Mouse (Mus musculus) hindbrain, embryonic 16.5 days (tissue): Measurements from ENCODE around the gene Acnat1. TPM values are rescaled to one million over a fixed set of nuclear protein-coding genes. Genes with fewer than 3 reads are reported as not detected.
"Not testable (repeated sequence)": the region's sequence is repeated elsewhere in the genome, so short reads cannot be mapped to it uniquely, and the experiment has no call there.

Experiments used
- ATAC-seq: fragments of 200-750 bp; cut with Nextera tagmentation; 2 replicates; pipeline ENCODE4 v1.8.0; 2017; ENCODE audit warnings: moderate TSS enrichment, moderate library complexity
- H3K27ac ChIP-seq: fragments of 300-500 bp; sonication (generic); 2 replicates; pipeline ENCODE4 v1.5.1; 2014; ENCODE audit warnings: low read depth, mild to moderate bottlenecking, control low read depth, low read length, moderate library complexity
- H3K27me3 ChIP-seq: fragments of 300-500 bp; sonication (generic); replicated peaks from 2 replicates; pipeline ENCODE4 v1.6.1; 2014; ENCODE audit warnings: low read length; ENCODE audit not compliant: control insufficient read depth, insufficient read depth
- H3K36me3 ChIP-seq: fragments of 300-500 bp; sonication (generic); 2 replicates; pipeline ENCODE4 v1.6.1; 2014; ENCODE audit warnings: mild to moderate bottlenecking, low read length, moderate library complexity, mixed read lengths; ENCODE audit not compliant: control insufficient read depth, insufficient read depth
- H3K4me1 ChIP-seq: fragments of 300-500 bp; sonication (generic); 2 replicates; pipeline ENCODE4 v1.6.1; 2014; ENCODE audit warnings: low read depth, low read length; ENCODE audit not compliant: control insufficient read depth, insufficient read depth
- H3K4me2 ChIP-seq: fragments of 300-500 bp; sonication (generic); 2 replicates; pipeline ENCODE4 v1.6.1; 2014; ENCODE audit warnings: mild to moderate bottlenecking, low read length, control low read depth, moderate library complexity
- H3K4me3 ChIP-seq: fragments of 300-500 bp; sonication (generic); 2 replicates; pipeline ENCODE4 v1.5.1; 2014; ENCODE audit warnings: mild to moderate bottlenecking, low read length, control low read depth, moderate library complexity
- H3K9ac ChIP-seq: fragments of 300-500 bp; sonication (generic); 2 replicates; pipeline ENCODE4 v1.6.1; 2014; ENCODE audit warnings: low read depth, mild to moderate bottlenecking, control low read depth, low read length, moderate library complexity
- H3K9me3 ChIP-seq: fragments of 300-500 bp; sonication (generic); 2 replicates; pipeline ENCODE4 v1.6.1; 2014; ENCODE audit warnings: mild to moderate bottlenecking, low read length, moderate library complexity; ENCODE audit not compliant: control insufficient read depth
- WGBS: fragments of 180-500 bp; shearing (Covaris S2); extraction: QIAGEN DNeasy Blood & Tissue Kit; methylation state at CpG from one replicate; pipeline ENCODE4 v1.1.7; 2014; 5-methylcytosine and 5-hydroxymethylcytosine counted together
- polyA plus RNA-seq: library from polyadenylated mRNA; unstranded; fragments of >200 nt; fragmentation: Nextera tagmentation; extraction: Ambion mirVana; gene quantifications from 2 replicates; pipeline ENCODE4 v1.2.1, GENCODE M21; 2015

Gene Acnat1
- polyA plus RNA-seq, 1 experiment from 2014 or later = not detected

- H3K4me2 ChIP-seq = no peak within 1 kb of the TSS
- no peaks in the 10 kb centered on the region for H3K4me1 ChIP-seq
- H3K27me3 ChIP-seq = no peaks in the 10 kb centered on the region
- no peak within 1 kb of the TSS for H3K4me3 ChIP-seq
- no peaks in the 10 kb centered on the region for H3K36me3 ChIP-seq
- WGBS = 78% methylated on average over 3 of the region's 3 CpGs
- no peak within 1 kb of the TSS for H3K27ac ChIP-seq
- ATAC-seq = no peak
- no peaks in the 10 kb centered on the region for H3K9me3 ChIP-seq
- H3K9ac ChIP-seq = no peak within 1 kb of the TSS
Observed at GRCm38 (mm10) chr4:49506386-49506785, 32.7 kb upstream of the Acnat1 start, which contains the start of gene Baat. Gene Baat, minus strand, starts transcription at chr4:49506557.

DNA sequence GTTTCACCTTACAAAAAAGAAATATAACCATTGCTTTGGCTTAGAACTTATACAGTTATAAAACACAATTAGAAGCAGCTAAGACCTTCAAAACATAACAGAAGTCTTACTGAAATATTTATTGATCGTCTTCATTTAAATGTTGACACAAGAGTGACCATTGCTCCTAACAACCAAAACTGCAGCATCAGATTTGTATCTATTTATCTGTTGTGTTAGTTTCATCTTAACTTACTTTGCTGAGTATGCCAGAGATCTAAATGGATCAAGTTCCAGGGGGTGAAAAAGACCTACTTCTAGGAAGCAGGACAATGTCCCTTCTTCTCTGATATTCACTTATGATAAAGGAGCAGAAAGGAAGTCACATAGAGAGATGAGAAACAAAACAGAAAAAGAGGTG is 29.9 kb upstream of the Acnat1 start:
- WGBS = 93% methylated on average over 1 of the region's 1 CpGs
- Histone ChIP-seq H3K27ac (no peak overlapping the region), H3K27me3 (no peaks in the 10 kb centered on the region)

DNA sequence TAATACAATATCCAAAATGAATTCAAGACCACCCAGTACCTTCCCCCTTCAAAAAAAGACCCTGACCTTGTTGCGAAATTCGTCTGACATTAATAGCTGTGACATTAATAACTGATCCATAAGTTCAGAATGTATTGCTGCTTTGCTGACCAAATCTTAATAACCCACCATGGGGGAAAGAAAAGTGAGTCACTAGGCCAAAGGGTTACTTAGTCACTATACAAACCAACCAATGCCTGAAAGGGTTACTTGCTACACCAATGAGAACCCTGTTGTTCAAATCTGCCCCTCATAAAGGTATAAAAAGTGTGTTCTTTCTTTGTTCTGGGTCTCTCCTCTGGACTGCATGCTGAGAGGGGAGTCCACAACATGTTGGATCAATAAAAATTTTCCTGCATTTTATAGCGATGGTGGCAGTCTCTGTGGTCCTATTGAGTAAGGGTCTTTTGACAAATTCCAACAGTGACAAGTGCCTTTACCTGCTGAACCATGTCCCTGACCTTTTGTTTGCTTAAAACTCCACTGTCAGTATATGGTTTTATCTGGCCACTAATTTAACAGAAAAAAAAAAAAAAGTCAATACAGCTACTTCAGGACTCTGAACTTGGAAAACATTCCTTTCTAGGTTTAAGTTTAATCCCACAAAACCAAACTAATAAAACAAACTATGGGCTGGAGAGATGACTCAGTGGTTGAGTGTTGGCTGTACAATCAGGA is 12.4 kb upstream of the Acnat1 start:
- not testable (repeated sequence) for H3K36me3 ChIP-seq, H3K27ac ChIP-seq, H3K9me3 ChIP-seq, H3K4me2 ChIP-seq, H3K4me3 ChIP-seq, H3K27me3 ChIP-seq, ATAC-seq, H3K4me1 ChIP-seq, H3K9ac ChIP-seq
- 80% methylated on average over 3 of the region's 3 CpGs for WGBS

More for the DNA sequence above, 29.9 kb upstream of the Acnat1 start:
- H3K36me3 ChIP-seq = no peaks in the 10 kb centered on the region
- H3K4me1 ChIP-seq = no peaks in the 10 kb centered on the region
- no peak overlapping the region for H3K4me3 ChIP-seq
- no peaks in the 10 kb centered on the region for H3K9me3 ChIP-seq
- H3K9ac ChIP-seq = no peak overlapping the region
- ATAC-seq = no peak
- no peak overlapping the region for H3K4me2 ChIP-seq

DNA sequence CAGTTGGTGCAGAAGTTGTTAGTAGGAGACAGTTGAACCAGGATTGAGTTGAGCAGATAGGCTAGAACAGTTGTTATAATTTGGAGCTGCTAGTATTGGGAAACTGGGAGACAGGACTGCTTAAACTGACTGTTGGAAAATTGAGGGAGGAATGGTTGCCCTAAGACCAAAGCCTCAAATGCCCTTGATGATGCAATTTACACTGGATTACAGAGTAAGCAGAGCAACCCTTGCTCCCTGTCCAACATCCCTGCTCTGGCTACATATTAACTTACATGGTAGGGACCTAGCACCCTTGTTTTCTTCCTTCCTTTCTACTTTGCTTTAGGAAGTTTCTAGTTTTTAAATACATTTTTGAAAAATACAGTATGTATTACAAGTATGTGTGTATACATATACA is 11.7 kb upstream of the Acnat1 start:
- no peak overlapping the region for H3K4me3 ChIP-seq
- no peak for ATAC-seq
- H3K9ac ChIP-seq = no peak overlapping the region
- no peaks in the 10 kb centered on the region for H3K4me1 ChIP-seq
- H3K4me2 ChIP-seq = no peak overlapping the region
- no peak overlapping the region for H3K27ac ChIP-seq
- no peaks in the 10 kb centered on the region for H3K27me3 ChIP-seq
- no peaks in the 10 kb centered on the region for H3K9me3 ChIP-seq
- H3K36me3 ChIP-seq = no peaks in the 10 kb centered on the region

DNA sequence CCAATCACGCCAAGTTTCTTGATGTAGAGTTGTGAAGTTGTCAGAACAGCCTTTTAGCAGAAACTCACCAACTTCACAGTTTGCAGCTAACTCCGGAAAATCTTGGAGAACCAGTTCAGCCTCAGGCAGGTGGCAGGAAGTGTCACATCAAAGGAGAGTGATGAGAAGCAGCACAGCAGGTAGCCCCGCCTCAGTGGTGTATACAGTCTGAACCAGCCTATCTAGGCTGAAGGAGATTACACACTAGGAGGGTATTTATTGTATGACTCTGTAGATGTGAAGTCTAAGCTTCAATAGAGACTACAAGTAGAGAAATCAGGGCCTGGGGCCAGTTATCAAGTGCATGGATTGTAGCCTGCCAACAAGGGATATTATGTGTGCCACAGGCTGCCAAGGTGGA is 7.2 kb upstream of the Acnat1 start:
- H3K9ac ChIP-seq = no peak overlapping the region
- no peak overlapping the region for H3K4me2 ChIP-seq
- H3K36me3 ChIP-seq = no peaks in the 10 kb centered on the region
- H3K4me1 ChIP-seq = no peaks in the 10 kb centered on the region
- ATAC-seq = no peak
- WGBS = 62% methylated on average over 3 of the region's 3 CpGs
- no peak overlapping the region for H3K27ac ChIP-seq
- no peak overlapping the region for H3K4me3 ChIP-seq
- no peaks in the 10 kb centered on the region for H3K9me3 ChIP-seq
- no peaks in the 10 kb centered on the region for H3K27me3 ChIP-seq

DNA sequence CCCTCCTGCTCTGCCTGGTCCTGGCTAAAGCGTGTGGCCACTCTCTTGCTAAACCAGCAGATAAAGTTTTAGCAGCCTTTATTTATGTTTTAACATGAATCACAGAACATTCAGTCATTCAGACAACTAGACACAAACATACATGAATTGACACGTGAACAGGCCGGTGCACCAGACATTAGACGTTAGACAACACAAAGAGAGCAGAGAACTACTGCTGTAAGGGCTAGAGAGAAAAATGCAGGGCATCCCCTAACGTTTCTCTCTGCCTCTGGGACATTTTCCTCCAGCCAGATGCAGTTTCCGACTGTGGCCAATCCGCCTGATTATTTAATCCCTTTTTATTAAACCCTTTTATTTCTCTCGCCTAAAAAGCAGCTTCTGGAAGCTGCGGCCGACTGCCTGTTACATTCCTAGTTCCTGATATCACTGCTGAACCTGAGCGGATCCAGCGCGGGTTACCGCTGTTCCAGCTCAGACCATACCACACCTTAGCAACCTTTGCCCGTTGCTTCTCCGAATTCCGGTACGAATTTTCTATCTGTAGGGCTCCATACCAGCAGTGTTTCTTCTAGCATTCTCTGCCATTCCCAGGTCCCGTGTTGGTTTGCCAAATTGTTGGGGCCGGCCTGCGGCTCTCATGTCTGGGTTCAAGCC is 6.5 kb upstream of the Acnat1 start:
- WGBS = 25% methylated on average over 21 of the region's 21 CpGs
- ATAC-seq = no peak
- no peaks in the 10 kb centered on the region for H3K36me3 ChIP-seq

GRCm38 (mm10) chr4:49479035-49479434 is 5.3 kb upstream of the Acnat1 start:
- not testable (repeated sequence) for H3K4me1 ChIP-seq, H3K36me3 ChIP-seq, H3K4me2 ChIP-seq, H3K27ac ChIP-seq, H3K9me3 ChIP-seq, ATAC-seq, H3K9ac ChIP-seq, H3K4me3 ChIP-seq, H3K27me3 ChIP-seq
- 26% methylated on average over 2 of the region's 2 CpGs for WGBS

More for the DNA sequence above, 6.5 kb upstream of the Acnat1 start:
- Histone ChIP-seq H3K9me3 (no peaks in the 10 kb centered on the region), H3K27ac (no peak overlapping the region), H3K4me1 (no peaks in the 10 kb centered on the region), H3K4me2 (peak overlapping the region; percentile 25), H3K4me3 (no peak overlapping the region), H3K9ac (no peak overlapping the region), H3K27me3 (no peaks in the 10 kb centered on the region)

DNA sequence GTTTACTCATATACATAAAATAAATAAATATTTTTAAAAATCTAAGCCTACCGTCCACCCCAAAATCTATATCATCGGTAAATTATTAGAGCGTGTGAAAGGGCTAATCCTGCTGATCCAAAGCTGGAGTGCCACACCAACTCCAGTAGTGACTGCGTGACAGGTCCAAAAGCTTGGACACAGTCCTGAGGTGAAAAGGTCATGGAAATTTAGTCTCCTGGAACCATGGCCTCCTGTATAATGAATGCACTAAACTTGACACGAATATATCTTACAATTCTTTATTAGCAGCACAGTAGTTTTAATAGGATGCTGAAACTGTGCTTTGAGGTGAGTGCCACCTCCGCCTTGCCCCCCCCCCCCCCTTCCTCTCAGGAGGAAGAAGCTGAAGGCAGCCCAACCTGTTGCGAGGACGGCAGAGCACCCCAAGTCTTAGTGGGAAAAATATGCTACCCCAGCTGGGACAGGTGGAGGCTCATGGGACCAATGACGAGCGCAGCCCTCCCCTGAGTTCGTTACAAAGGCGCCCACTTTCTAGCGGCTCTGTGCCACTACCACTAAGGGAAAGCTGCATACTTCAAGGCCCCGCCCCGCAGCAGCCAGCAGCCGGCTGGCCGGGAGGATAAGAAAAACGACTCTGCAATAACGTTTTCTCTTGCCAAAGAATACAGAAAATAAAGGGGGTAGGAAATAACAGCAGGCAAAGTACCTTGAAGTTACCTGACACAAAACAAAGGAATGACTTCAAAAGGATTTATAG is 4.6 kb upstream of the Acnat1 start:
- H3K9me3 ChIP-seq = no peaks in the 10 kb centered on the region
- no peaks in the 10 kb centered on the region for H3K27me3 ChIP-seq
- no peak overlapping the region; the same call in 1 of the 2 replicates for H3K9ac ChIP-seq
- no peak overlapping the region for H3K27ac ChIP-seq
- peak; percentile 54; the same call in 1 of the 2 replicates for ATAC-seq
- no peaks in the 10 kb centered on the region for H3K4me1 ChIP-seq
- 22% methylated on average over 19 of the region's 19 CpGs for WGBS
- peak overlapping the region; percentile 28 for H3K4me3 ChIP-seq
- H3K4me2 ChIP-seq = peak overlapping the region; percentile 61
- no peaks in the 10 kb centered on the region for H3K36me3 ChIP-seq

- no peaks in the 10 kb centered on the region for H3K27me3 ChIP-seq
- H3K4me2 ChIP-seq = no peak overlapping the region
- ATAC-seq = no peak
- no peaks in the 10 kb centered on the region for H3K4me1 ChIP-seq
- H3K9me3 ChIP-seq = no peaks in the 10 kb centered on the region
- no peak overlapping the region for H3K27ac ChIP-seq
- H3K36me3 ChIP-seq = no peaks in the 10 kb centered on the region
- no peak overlapping the region for H3K9ac ChIP-seq
- H3K4me3 ChIP-seq = no peak overlapping the region
Observed at GRCm38 (mm10) chr4:49474583-49474982, 871 bp upstream of the Acnat1 start.
